Mouse (Mus musculus): Measurements from ENCODE around the gene Pcp4.

Pcp4 gene

DNA sequence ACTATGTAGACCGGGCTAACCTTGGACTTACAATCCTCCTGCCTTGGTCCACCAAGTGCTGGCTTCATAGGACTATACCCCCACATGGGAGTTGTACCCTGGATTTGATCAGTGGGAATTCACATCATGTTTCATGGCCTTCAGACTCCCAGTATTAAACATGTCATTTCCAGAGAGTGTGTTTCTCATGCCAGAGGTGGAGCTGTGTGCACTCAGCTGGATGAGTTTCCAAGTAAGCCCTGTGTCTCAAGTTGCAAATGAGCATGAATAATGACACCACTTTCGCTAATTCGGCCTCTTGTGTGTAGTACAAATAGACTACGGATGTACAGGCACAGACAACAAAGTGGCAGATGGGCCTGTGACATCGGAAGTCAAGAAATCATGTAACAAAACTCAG lies 20.6 kb downstream of the Pcp4 start:
- no peak for DNase-seq (ENCODE audit: low spot score)

DNA sequence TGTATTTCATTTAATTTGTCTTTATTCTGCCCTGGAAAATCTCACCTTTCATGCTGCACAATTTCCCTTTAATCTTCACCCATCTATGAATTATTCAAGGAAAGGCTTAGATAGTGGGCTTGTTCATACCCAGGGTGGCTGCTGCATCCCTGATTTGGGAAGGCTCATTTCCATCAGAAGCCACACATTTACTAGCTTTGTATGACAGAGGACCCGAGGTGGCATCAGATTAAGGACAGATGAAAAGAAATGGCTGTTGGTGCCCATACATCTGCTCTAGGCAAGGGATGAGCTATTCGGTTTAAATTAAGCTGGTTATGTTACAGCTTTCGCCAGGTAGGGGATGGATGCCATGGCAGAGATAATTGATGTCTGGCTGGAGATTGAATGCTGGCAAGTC lies 24.1 kb downstream of the Pcp4 start:
- DNase-seq (ENCODE audit: low spot score) = no peak

DNA sequence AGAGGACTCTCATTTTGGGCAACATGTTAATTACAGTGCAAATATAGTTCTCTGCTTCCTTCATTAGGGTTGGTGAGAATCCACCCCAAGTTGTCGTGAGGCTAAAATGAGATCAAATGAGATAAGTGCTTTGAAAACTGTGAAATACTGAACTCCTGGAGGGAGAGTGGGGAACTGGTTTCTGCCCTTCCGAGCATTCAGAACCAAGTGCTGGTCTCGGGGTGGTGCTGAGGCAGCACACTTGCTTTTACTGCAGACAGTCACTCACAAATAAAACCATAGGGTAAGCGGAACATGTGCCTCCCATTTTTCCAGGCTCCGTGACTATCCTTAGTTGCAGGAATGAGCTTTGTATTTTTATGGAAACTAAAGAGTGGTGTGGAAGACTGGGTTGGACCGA lies 26.7 kb downstream of the Pcp4 start:
- no peak for DNase-seq (ENCODE audit: low spot score)

DNA sequence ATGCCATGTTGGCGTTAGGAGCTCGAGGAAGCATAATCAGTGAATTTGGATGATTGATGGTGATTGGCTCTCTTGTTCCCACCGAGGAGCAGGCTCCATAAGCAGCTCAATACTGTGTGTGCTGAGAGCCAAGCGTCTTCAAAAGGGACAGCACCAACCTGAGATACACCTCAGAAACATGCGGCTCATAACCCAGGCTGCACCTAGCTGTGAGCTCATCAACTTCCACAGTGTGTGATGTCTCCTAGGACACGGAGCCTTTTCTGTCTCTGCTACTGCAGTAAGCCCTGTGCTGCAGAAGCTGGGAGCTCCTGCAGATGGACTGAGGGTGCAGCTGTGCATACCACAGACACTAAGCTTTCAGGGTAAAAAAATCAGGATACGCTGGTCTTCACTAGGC lies 31.5 kb downstream of the Pcp4 start:
- no peak for DNase-seq (ENCODE audit: low spot score)

DNA sequence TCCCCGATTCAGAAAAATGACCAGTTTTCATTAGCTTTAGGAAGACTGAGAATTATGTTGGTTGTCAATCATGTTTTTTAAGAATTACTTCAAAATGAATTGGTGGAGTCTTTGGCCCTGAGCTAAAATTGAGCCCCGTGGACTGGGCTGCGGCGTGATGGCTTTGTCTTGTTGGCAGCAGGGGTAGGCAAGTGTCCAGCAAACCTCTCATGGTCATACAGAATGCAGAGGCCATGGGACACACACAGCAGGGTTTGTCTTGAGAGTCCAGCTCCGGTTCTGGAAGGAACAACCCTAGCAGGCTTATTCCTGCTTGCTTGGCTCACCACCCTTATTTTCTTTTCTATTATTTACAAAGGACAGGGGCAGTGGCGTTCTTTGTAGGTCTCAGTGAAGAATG lies 33.8 kb downstream of the Pcp4 start:
- DNase-seq (ENCODE audit: low spot score) = no peak

DNA sequence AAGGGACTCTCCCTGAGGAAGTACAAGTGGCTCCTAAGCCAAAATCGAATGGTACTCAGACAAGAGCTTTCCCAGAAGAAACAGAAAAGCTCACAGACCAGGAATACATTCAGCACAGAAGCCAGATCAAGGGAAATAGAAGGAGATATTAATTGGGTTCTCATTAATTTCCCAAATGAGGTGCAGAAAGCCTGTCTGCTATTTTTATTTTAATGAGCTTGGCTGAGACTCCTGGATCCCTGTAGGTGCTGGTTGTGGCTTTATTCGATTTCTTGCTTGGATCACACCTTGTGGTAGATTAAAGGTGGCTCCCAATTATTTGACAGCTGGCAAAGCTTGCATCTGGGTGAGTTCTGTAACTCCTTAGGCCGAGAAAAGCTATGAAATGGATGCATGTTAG lies 35.2 kb downstream of the Pcp4 start:
- no peak for DNase-seq (ENCODE audit: low spot score)

DNA sequence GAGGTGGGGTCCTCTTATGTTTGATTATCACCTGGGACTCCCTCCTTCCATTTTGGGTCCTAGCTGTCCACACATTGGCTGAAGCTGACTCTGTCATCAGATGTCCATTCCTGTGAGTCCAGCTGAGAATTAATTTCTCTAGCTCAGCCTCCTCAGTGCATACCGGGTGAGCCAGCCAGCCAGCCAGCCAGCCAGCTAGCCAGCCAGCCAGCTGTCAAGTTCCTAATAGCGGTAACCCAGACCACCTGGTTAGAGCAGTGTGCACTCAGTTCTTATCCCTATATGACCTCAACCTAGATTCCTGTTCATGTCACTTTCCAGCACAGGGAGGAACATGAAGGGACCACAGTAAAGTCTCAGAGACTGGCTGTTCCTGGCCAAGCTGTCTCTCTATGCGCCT lies 47.1 kb downstream of the Pcp4 start:
- DNase-seq (ENCODE audit: low spot score) = no peak

DNA sequence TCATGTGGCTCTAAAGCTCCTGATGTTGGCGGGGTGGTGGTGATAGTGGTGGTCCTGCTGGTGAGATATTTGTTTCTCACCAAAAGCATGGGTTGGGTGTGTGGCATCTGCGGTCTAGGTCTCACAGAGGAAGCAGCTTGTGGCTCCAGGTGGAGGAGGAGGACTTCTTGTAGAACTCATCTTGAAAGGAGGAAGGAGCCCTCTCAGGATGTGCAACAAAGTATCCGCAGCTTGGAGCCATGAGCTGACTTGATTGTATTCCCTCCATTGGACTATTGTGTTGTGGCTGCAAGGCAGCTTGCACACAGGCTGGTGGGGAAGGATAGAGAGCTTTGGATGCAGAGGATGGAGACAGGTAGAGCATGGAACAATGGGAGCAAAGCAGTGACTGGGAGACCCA lies 60.1 kb downstream of the Pcp4 start:
- no peak for DNase-seq (ENCODE audit: low spot score)

DNA sequence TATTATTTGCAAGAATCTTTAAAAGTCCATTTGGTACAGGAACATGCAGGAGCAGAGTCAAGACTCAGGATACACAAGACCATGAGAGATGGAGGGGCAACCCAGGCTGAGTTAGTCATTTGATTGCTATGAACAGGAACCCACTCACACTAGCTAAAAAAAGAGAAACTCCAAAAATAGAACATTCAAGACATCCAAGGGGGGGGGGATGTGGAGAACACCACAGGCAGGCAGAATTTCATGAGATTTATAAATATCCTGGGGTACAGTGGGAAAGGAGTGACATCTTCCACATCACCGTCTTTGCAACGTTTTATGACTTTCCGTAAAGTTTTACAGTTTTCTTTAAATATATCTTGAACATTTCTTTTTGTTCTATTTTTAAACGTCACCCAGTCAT lies 61.1 kb downstream of the Pcp4 start:
- DNase-seq (ENCODE audit: low spot score) = no peak

DNA sequence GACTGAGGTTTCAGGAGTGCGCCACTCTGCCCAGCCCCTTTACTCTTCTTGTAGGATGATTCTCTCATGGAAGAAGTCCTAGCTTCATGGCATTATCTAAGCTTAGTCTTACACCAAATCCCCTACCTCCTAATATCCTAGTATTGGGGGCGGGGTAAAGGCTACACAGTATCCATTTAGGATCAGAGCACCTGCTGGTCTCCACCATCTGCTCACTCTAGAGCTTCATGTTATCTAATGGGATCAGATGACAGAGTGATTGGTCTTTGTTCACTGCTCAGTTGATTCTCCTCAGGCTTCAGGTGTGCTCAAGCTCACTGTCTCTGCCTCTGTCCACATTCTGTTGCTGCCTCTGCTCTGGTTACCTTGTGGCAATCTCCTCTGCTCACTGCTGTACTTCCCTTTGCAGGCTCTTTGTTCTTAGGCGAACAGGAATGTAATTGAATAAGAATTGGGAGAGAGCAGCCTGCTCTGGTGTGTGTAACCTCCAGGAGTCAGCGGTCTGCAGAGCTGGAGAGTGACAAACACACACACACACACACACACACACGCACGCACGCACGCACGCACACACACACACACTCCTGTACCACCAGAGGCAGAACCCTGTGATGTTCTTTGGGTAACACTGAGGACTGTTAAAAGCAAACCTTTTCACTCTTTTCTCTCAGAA lies 62.6 kb downstream of the Pcp4 start:
- no peak for DNase-seq (ENCODE audit: low spot score)

DNA sequence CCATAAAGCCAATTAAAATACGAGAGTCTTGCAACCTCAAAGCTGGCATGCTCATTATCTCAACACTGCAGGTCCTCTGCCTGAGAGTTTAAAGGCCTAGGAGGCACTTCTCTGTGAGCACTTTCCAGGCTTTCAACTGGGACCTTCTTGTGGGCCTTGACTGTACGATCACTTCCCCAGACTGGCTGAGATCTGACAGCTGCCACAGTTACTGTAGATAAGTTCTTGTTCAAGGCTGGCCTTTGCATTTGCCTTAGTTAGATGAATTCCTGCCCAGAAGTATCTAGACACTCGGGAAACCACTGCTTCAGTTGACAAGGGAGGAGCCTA lies 63.1 kb downstream of the Pcp4 start:
- DNase-seq (ENCODE audit: low spot score) = no peak

DNA sequence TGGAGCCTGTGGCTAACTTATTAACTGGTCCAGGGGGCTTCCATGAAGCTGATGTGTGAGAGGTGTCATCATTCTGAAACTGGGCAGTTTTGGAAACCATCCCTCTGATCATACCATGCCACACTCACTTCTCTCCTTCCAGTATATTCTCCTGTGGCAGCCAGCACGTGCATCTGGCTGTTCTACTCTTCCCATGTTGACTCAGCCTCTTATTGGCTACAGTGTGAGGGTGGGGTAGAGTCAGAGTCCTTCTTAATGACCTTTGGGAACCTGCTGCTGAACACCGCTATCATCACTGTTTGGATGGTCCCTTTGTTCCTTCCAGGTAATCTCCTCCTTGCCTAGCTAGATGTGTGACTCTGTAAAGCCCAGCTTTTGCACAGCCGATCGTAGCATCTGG lies 63.6 kb downstream of the Pcp4 start:
- DNase-seq (ENCODE audit: low spot score) = no peak

DNA sequence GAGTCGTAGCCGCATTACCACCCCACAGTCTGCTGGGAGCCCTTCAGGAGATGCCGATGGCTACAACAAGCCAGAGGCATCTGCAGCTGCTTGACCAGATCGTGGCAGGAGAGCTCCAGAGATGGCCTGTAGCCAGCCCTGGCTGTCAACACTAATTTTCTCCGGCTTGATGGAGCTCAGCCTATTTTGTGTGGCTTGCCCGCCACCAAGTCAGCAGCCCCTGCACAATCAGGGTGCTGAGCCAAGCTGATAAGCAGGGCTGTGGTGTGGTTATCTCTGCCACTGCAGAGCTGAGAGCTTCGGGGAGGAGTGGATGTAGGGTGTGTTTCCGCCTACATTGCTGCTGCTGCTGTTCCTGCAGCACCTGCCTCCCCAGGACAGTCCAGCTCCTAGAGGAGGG lies 66.3 kb downstream of the Pcp4 start:
- DNase-seq (ENCODE audit: low spot score) = peak; percentile 10

DNA sequence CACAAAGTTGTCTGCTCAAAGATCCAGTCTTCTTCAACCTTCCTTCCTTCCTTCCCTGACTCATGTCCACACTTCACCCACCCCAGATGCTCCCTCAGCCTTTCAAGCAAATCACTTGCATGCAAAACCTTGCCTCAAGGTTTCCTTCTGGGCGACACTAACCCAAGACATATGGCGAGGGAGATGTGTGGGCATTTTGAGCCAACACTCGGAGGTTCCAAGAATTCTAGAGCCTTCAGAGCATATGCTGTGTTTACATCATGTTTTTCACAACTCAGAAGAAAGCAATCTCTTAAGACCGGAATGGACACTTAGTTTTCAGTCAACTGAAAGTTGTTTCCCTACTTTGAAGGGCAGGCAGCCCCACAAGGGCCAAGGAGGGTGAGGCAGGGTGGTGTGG lies 67.9 kb downstream of the Pcp4 start:
- no peak for DNase-seq (ENCODE audit: low spot score)

DNA sequence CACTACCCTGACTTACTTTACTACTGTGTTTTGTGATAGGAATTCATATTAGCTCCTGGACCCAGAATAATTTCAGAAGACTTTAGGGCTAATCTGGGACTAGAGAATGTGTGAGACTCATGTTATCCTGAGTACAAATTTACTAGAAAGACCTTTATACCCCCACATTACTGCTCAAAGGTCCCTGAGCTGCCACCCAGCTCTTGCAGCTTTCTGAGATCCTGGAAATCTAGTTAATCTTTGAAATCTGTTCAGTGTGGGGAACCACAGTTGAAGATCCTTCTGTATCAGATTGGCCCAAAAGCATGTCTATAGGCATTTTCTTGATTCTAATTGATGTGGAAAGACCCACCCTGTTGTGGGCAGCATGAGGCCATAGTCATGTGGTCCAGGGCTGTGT lies 69.0 kb downstream of the Pcp4 start:
- DNase-seq (ENCODE audit: low spot score) = no peak

DNA sequence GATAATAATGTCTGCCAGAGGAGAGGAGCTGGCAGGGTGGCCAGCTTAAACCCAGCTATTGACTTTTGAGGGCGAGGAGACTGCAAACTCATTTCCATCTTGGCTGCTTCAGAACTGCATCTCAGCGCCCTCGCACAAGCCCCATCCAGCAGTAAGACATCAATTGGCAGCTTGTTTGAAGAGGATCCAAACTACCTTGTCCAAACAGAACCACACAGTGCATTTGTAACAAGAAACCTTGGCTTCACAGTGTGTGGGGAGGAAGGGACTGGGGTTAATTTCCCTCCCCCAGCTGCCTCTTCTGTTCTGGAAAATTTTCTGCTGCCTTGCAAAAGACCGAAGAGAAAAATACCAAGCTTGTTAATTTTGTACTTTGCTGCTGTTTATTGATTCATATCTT lies 71.7 kb downstream of the Pcp4 start:
- no peak for DNase-seq (ENCODE audit: low spot score)

DNA sequence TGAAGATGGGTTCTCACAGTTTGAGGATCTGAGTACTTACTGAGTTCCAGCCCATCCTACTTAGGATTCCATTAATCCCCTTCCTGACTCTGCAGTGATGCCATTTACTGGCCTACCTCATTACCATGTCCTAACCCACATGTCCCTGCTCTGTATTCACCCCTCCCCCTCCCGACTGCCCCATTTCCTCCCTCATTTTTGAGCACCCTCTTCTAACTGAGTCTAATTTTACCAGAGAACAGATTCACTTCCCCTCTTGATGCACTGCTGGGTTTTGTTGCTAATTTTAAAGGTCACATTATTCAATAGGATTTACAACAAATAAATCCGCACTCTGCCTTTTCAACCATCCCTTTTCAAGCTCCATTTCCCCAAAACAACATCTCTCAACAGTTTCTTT lies 73.7 kb downstream of the Pcp4 start:
- DNase-seq (ENCODE audit: low spot score) = no peak

DNA sequence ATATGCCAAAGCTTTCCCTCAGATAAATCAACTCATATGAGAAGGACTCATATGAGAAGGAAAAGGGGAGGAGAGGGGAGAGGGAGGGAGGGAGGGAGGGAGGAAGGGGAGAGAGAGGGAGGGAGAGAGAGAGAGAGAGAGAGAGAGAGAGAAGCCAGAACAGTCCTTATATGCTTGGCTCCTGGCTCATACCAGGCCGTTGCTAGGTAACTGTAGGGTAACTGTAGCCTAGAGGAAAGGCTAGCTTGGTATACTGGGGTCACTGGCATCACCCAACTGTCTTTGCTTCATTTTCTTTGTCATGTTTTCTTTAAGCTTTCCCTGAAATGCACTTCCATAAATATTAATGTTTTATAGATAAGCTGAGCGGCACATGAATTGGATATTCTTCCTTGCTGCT lies 85.3 kb downstream of the Pcp4 start:
- DNase-seq (ENCODE audit: low spot score) = no peak

DNA sequence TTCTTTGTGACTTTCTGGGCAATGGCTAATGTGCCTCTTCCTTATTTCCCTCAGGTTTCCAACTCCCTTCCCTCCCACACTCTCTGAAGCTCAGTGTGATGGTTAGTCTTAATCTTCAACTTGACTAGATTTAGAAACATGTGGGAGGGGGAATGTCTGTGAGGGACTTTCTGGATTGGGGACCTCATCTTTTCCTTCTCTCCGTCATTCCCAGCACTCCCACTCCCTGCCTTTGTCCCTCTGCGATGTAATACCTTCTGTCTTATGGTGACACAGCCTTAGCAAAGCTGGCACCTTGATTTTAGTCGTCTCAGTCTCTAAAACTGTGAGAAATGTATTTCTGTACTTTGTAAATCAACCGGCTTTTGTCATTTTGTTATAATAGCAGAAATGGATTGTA lies 88.0 kb downstream of the Pcp4 start:
- DNase-seq (ENCODE audit: low spot score) = no peak

DNA sequence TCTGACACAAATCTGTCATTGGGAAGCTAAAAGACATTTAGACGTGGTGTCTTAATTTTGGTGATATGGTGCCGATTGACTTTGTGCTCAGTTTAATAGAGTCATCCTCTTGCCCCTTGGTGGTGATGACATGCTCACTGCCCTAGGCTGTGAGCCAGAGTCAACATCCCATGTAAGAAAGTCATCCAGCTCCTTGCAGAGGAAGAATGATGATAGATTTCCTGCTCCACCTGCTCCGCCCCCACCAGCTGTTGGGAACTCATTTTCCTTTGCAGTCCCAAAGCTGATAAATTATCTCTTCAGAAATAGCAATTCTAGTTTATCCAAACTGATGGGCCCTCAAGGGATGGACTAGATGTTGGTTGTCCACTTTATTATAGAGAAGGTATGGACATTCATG lies 89.2 kb downstream of the Pcp4 start:
- DNase-seq (ENCODE audit: low spot score) = no peak

DNA sequence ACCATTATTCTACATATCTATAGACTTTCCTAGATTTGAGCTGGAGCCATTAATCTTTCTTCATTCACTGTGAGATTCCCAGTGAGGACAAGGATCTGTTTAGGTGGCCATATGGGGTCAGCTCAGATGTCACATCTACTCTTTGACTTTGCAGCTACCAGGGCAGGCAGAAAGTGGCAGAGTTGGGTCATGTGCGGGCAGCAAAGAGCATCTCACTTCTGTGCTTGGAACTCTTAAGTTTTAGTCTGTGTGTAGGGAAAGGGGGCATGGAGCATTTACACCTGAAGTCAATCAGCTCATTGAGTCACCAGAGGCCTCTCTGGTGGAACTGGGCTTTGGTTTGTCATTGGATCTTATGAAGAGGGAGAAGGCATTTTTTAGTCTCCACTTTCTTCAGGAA lies 90.9 kb downstream of the Pcp4 start:
- no peak for DNase-seq (ENCODE audit: low spot score)

DNA sequence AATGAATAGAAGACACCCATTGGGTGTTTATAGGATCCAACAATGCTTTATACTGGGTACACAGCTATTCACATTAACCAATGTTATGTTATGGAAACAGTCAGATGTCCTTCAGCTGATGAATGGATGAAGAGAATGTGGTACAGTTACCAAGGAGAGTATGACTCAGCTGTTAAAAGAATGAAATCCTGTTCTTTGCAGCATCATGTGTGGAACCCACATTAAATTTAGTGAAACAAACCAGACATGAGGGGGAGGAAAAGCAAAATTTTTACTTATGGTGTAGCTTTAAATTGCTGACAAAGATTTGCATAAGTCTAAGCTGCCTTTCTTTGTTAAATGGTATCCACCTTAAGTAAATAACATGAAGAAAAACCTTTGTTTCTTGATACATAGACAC lies 92.4 kb downstream of the Pcp4 start:
- no peak for DNase-seq (ENCODE audit: low spot score)

DNA sequence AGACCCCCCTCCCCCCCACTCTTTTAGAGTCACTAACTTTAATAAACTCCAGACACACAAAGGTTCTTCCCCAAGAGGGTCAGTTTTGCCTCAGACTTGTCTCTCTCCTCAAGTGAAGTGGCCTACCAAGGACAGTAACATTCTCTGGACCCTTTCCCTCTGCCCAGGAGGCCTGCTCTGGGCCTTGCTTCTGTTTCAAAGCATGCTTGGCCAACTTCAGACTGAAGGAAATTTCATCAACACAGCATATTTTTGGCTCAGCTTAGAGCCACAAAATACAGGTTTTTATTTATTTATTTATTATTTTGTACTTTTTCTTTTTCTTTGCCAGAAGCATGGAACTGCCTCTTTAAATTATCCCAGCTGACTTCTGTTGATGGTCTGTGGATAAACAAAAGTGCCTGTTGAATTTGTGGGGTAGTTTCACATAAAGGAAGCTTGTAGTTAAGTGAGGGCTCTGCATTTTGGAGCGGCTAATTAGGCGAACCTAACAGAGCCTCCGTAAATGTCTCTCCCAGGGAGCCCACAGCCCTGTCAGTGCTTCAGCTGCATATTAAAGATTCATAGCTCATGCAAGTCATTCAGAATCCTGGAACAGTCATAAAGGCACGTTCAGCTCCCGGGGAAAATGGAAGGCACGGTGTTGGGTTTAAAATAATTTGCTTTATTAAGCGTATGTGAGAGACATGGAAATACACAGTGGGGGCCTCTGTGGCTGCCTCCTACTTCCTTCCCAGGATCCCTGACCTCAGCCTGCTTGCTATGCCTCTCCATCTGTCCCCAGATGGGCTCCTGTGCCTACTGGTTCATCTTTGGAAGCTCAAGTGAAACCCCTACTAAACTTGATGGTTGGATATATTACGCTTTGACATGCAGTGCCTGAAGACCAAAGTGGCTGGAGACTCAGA lies 96.2 kb downstream of the Pcp4 start:
- no peak for DNase-seq (ENCODE audit: low spot score)

DNA sequence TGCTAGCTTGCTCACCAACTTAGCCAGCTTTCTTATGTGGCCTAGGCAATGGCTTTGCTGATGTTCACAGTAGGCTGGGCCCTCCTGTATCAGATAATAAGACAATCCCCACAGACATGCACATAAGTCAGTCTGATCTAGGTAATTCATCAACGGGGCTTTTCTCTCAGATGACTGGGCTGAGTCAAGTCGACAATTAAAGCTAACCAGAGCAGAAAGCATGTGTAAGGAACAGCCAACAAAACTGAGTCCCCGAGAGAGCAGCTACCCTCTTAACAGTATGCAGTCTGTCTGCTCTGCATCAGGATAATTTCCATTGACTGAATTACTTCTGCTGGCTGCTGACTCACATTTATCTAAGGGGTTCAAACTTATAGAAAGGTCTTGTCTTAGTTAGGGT lies 100.0 kb downstream of the Pcp4 start:
- DNase-seq (ENCODE audit: low spot score) = no peak
